Mouse (Mus musculus) hematopoietic stem cell, adult 5-6 weeks (primary cell): Measurements from ENCODE around the gene Mrps23. TPM values are rescaled to one million over a fixed set of nuclear protein-coding genes. Genes with fewer than 3 reads are reported as not detected.
"Not testable (repeated sequence)": the region's sequence is repeated elsewhere in the genome, so short reads cannot be mapped to it uniquely, and the experiment has no call there.

ENCODE experiments used
- ATAC-seq, 2 experiments: fragments of 125-278 bp in 1 of 2; replicated peaks in 1 of 2; 2 replicates each; pipeline ENCODE4 v1.8.0; 2016 to 2017; ENCODE audit warnings: inconsistent platforms in 2 of 2, mild to moderate bottlenecking in 2 of 2, moderate number of reproducible peaks in 2 of 2, low read depth in 1 of 2, moderate TSS enrichment in 1 of 2; ENCODE audit not compliant: low FRiP score in 2 of 2, poor library complexity in 2 of 2, severe bottlenecking in 2 of 2, insufficient read depth in 1 of 2, low TSS enrichment in 1 of 2
- total RNA-seq: library from RNA; stranded (forward); fragments of 172-1452, 232-1000 nt; gene quantifications from 2 replicates; pipeline ENCODE4 v1.2.3, GENCODE M21; 2017

Gene Mrps23
- total RNA-seq, 1 experiment from 2014 or later: 65.5 TPM

DNA sequence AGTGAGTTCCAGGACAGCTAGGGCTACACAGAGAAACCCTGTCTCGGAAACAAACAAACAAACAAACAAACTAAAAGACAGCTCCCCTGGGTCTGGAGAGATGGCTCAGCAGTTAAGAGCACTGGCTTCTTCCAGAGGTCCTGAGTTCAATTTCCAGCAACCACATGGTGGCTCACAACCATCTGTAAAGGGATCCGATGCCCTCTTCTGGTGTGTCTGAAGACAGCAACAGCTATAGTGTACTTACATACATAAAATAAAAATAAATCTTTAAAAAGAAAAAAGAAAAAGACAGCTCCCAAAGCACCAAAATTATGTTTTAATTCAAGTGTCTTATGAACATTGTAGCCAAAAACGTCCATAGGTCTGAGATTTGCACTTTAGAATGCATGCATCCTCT lies 8.5 kb upstream of the Mrps23 start:
- not testable (repeated sequence) for ATAC-seq

GRCm38 (mm10) chr11:88197153-88197576 lies 7.0 kb upstream of the Mrps23 start:
- peak in 1 of 2 experiments; percentile 26; a peak in 1 of 4 replicates for ATAC-seq

- ATAC-seq: no peak
Observed at GRCm38 (mm10) chr11:88198223-88198622, 6.0 kb upstream of the Mrps23 start.

DNA sequence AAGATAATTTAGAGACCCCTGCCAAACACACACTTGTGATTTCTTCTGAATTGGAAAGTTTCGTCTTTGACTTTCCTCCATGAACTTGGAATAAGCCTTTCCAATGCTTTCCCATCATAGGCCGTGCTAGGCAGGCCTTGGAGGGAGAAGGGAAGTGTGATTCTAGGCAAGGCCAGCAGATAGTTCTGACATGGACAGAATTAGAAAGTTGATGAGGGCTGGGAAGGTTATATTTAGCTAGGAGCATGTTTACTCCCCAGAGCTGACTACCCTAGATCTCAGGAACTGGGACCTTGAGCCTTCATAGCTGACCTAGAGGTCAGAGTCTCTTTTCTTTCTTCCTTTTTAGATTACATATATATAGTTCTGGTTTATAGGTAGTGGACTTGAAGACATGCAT lies 3.0 kb upstream of the Mrps23 start:
- ATAC-seq: no peak

DNA sequence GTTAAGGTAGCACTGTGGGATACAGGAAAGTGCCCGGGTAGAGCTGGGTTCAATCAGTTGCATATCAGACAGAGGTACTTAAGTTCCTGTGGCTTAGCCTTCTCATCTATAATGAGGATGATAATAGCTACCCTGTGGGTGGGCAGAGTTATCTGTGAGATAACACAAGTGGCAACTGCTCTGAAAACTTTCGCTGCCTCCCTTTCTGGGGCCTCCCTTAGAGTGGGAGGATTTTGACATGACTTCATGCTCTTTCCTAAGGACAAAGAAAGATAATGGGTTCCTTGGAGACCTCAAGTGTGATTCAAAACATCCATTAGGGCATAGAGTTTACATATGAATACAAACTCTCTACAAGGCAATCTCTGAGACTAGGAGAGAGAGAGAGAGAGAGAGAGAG lies 2.1 kb upstream of the Mrps23 start:
- no peak for ATAC-seq

- ATAC-seq: 0 out of 4 replicates have a peak, but pooled peaks of 1 of the 2 experiments have one; percentile 18
Observed at GRCm38 (mm10) chr11:88204593-88205368, 593 bp downstream of the Mrps23 start.

DNA sequence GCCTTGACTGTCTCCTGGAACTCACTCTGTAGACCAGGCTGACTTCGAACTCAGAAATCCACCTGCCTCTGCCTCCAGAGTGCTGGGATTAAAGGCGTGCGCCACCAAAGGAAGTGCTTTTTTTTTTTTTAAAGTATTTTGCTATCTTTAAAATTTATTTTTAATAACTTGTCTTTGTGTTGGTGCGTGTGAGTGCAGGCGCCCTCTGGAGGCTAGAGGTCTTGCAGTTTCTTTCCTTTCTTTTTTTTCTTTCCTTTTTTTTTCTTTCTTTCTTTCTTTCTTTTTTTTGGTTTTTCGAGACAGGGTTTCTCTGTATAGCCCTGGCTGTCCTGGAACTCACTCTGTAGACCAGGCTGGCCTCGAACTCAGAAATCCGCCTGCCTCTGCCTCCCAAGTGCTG lies 2.4 kb downstream of the Mrps23 start:
- not testable (repeated sequence) for ATAC-seq

GRCm38 (mm10) chr11:88207697-88208096 lies 3.5 kb downstream of the Mrps23 start:
- ATAC-seq: no peak

GRCm38 (mm10) chr11:88211824-88212582 lies 7.8 kb downstream of the Mrps23 start:
- ATAC-seq: no peak

GRCm38 (mm10) chr11:88213757-88214156 lies 9.6 kb downstream of the Mrps23 start:
- ATAC-seq: no peak

DNA sequence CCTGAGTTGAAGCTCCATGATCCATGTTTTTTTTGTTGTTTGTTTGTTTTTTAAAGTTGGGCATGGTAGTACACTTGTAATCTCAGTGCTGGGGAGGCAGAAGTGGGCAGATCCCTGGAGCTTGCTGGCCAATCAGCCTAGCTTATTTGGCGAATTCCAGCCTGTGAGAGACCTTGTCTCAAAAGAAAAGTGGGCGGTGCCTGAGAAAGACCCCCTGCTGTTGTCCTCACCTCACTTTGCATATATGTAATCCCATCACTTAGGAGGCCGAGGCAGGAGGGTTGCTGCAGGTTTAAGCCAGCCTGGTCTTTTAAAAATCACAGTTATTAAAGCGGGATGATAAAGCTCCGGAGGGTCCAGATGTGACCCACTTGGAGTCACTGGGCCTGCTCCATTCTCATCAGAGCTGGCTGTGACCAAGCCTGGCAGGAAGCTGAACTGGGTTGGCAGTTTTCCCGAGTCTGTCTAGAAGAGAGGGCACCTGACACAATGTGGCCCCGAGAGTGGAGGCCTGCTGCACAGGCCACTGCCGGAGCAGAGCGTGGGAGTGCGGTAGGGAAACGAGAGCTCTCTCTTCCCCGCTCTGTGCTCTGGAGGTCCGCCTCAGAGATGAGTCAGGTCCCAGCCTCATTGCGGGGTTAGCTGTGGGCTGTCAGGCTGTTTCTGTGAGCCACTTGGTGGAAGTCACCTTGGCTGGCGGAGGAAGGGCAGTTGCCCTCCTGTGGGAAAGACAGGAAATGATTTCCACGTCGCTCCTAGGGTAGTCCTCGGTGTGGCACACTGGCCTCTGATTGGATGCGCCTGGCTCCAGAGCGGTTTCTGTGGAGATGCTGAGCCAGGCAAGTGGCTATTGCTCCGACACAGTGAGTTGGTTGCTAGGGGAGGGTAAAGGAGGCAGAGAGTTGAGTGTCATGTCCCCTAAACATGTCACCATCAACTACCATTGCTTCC lies 11.0 kb downstream of the Mrps23 start:
- peak; percentile 23 to 49 for ATAC-seq

- peak; percentile 57 to 65; a peak in 1 of 4 replicates for ATAC-seq
Observed at GRCm38 (mm10) chr11:88216231-88216685, 12.1 kb downstream of the Mrps23 start.

DNA sequence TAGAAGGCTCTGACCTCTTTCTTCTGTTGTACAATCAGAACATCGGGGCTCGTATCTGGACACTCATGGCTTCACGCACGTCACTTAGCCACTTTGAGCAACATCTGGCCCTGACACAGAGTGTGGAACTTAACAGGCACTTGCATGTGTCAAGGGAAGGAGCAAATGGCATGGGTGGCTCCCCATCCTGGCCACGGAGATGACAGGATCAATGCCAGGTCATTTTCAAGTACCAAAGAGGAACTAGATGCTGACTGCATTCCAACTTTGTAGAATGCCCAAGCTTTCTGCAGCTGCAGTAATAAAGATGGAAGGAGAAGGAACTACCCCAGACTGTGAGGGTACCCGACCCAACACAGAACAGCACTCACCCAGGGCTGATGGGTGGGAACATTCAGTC lies 14.0 kb downstream of the Mrps23 start:
- ATAC-seq: no peak

GRCm38 (mm10) chr11:88218586-88218985 lies 14.4 kb downstream of the Mrps23 start:
- ATAC-seq: no peak

- no peak for ATAC-seq
Observed at GRCm38 (mm10) chr11:88221929-88222475, 17.8 kb downstream of the Mrps23 start.

- ATAC-seq: no peak
Observed at GRCm38 (mm10) chr11:88227001-88227957, 23.1 kb downstream of the Mrps23 start.
